Mouse (Mus musculus) small intestine, adult 10 weeks (tissue): Measurements from ENCODE around the gene Vstm4. TPM values are rescaled to one million over a fixed set of nuclear protein-coding genes. Genes with fewer than 3 reads are reported as not detected.

Source experiments
- polyA plus RNA-seq: library from polyadenylated mRNA; stranded (reverse); fragments of 350-450 nt; fragmentation: Illumina TruSeq; extraction: RNeasy Lipid Tissue Mini Kit (QIAGEN cat#74804); gene quantifications from one replicate; pipeline ENCODE4 v1.2.3, GENCODE M21; 2014; ENCODE audit warnings: low replicate concordance

Gene Vstm4
- 4.0 TPM for polyA plus RNA-seq

GRCm38 (mm10) chr14:32856681-32857328 is at the start of gene Vstm4:
TSS of gene Vstm4 (plus strand) at chr14:32856756.

GRCm38 (mm10) chr14:32833847-32834246 is 22.7 kb upstream of the Vstm4 start, which contains the start of gene Fam170b:
TSS of gene Fam170b (plus strand) at chr14:32833962.

Other genes with a start within 250 kb of the Vstm4 start
- gene 3425401B19Rik, start 171.5 kb upstream of the Vstm4 start, polyA plus RNA-seq, result 0.07 TPM
- gene Tmem273, start 70.8 kb upstream of the Vstm4 start, polyA plus RNA-seq, result 1.5 TPM
- gene Fam170b, start 22.8 kb upstream of the Vstm4 start, polyA plus RNA-seq, result not detected
- 0.67 TPM for gene Lrrc18, start 134.6 kb downstream of the Vstm4 start, polyA plus RNA-seq